Mouse (Mus musculus) stomach, embryonic 14.5 days (tissue): Measurements from ENCODE around the gene Rrp7a. TPM values are rescaled to one million over a fixed set of nuclear protein-coding genes. Genes with fewer than 3 reads are reported as not detected.

Experiments
- ATAC-seq: fragments of 200-750 bp; cut with Nextera tagmentation; 2 replicates; pipeline ENCODE4 v1.8.0; 2017; ENCODE audit warnings: low read depth, moderate TSS enrichment; ENCODE audit not compliant: insufficient number of reproducible peaks, insufficient read depth, low FRiP score
- H3K27ac ChIP-seq: fragments of 300-500 bp; sonication (generic); 2 replicates; pipeline ENCODE4 v1.5.1; 2014; ENCODE audit warnings: mild to moderate bottlenecking, low read length, moderate library complexity, mixed read lengths
- H3K27me3 ChIP-seq: fragments of 300-500 bp; sonication (generic); 2 replicates; pipeline ENCODE4 v1.6.1; 2014; ENCODE audit warnings: low read length, control low read depth, mixed read lengths; ENCODE audit not compliant: control insufficient read depth, insufficient read depth
- H3K36me3 ChIP-seq: fragments of 300-500 bp; sonication (generic); 2 replicates; pipeline ENCODE4 v1.6.1; 2014; ENCODE audit warnings: mild to moderate bottlenecking, control low read depth, low read length, moderate library complexity, mixed read lengths; ENCODE audit not compliant: control insufficient read depth, insufficient read depth
- H3K4me1 ChIP-seq: fragments of 300-500 bp; sonication (generic); 2 replicates; pipeline ENCODE4 v1.6.1; 2014; ENCODE audit warnings: low read length, control low read depth, mixed read lengths; ENCODE audit not compliant: control insufficient read depth, insufficient read depth
- H3K4me2 ChIP-seq: fragments of 300-500 bp; sonication (generic); replicated peaks from 2 replicates; pipeline ENCODE4 v1.6.1; 2014; ENCODE audit warnings: low read depth, low read length, control low read depth
- H3K4me3 ChIP-seq: fragments of 300-500 bp; sonication (generic); 2 replicates; pipeline ENCODE4 v1.5.1; 2014; ENCODE audit warnings: low read depth, low read length, control low read depth
- H3K9ac ChIP-seq: fragments of 300-500 bp; sonication (generic); replicated peaks from 2 replicates; pipeline ENCODE4 v1.6.1; 2014; ENCODE audit warnings: low read depth, mild to moderate bottlenecking, control low read depth, low read length, moderate library complexity, mixed read lengths
- H3K9me3 ChIP-seq: fragments of 300-500 bp; sonication (generic); 2 replicates; pipeline ENCODE4 v1.6.1; 2016; ENCODE audit warnings: low read depth, low read length, control low read depth; ENCODE audit not compliant: control insufficient read depth
- WGBS: fragments of 180-500 bp; shearing (Covaris S2); extraction: QIAGEN DNeasy Blood & Tissue Kit; methylation state at CpG from one replicate; pipeline ENCODE4 v1.1.7; 2014; 5-methylcytosine and 5-hydroxymethylcytosine counted together
- polyA plus RNA-seq: library from polyadenylated mRNA; unstranded; fragments of >200 nt; fragmentation: Nextera tagmentation; extraction: Ambion mirVana; gene quantifications from 2 replicates; pipeline ENCODE4 v1.2.1, GENCODE M21; 2014

The Rrp7a gene
- polyA plus RNA-seq, 1 experiment from 2014 or later = 45.9 TPM

GRCm38 (mm10) chr15:83075607-83076525, 46.7 kb downstream of the Rrp7a start:
- Histone ChIP-seq H3K9me3 (no peaks in the 10 kb centered on the region; the same call in 1 of the 2 replicates), H3K27me3 (no peaks in the 10 kb centered on the region), H3K4me1 (no peaks in the 10 kb centered on the region), H3K27ac (no peak overlapping the region), H3K36me3 (no peaks in the 10 kb centered on the region), H3K9ac (no peak overlapping the region), H3K4me3 (no peak overlapping the region), H3K4me2 (no peak overlapping the region)
- ATAC-seq = no peak
- 53% methylated on average over 27 of the region's 27 CpGs for WGBS

DNA sequence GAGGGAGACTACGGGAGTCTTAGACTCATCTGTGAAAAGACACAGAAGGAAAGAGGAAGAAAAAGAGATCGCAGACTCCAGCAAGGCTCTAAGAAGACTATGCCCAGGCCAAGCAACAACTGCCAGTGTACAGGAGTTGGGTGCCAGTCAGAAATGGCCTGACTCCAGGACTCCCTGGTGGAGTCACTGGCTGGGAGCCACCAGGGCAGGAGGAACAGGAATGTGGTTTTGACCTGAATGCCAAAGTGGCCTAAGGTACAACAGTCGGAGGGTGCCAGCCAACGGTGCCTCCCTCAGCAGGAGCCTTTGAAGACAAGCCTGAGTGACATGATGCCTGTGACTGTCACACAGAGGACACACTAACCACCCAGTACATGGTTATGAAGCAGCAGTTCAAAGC, 48.4 kb downstream of the Rrp7a start:
- H3K4me3 ChIP-seq = no peak overlapping the region
- no peaks in the 10 kb centered on the region for H3K36me3 ChIP-seq
- no peaks in the 10 kb centered on the region; the same call in 1 of the 2 replicates for H3K9me3 ChIP-seq
- H3K27me3 ChIP-seq = no peaks in the 10 kb centered on the region
- no peak for ATAC-seq
- no peak overlapping the region for H3K4me2 ChIP-seq
- H3K9ac ChIP-seq = no peak overlapping the region
- no peaks in the 10 kb centered on the region for H3K4me1 ChIP-seq
- no peak overlapping the region for H3K27ac ChIP-seq
- WGBS = 79% methylated on average over 4 of the region's 4 CpGs

DNA sequence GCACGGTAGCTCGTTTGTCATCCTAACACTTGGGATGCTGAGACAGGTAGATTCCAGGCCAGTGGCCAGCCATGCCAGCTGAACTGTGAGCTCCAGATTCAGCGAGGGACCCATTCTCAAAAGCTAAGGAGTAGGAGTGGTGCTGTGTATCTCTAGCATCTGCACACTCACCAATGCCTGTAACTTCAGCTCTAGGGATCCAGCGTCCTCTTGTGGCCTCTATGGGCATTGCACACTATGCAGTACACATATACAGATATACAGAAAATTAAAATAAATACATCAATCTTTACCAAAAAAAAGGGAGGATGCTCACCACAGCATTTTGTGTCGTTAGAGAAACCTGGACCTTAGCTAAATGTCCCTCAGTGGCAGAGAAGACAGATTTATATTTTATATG, 50.8 kb downstream of the Rrp7a start:
- Histone ChIP-seq H3K36me3 (no peaks in the 10 kb centered on the region), H3K4me3 (no peak overlapping the region), H3K27ac (no peak overlapping the region), H3K4me1 (no peaks in the 10 kb centered on the region), H3K9ac (no peak overlapping the region), H3K4me2 (no peak overlapping the region), H3K27me3 (no peaks in the 10 kb centered on the region), H3K9me3 (no peaks in the 10 kb centered on the region; the same call in 1 of the 2 replicates)
- ATAC-seq = no peak
- WGBS = 79% methylated on average over 5 of the region's 5 CpGs

DNA sequence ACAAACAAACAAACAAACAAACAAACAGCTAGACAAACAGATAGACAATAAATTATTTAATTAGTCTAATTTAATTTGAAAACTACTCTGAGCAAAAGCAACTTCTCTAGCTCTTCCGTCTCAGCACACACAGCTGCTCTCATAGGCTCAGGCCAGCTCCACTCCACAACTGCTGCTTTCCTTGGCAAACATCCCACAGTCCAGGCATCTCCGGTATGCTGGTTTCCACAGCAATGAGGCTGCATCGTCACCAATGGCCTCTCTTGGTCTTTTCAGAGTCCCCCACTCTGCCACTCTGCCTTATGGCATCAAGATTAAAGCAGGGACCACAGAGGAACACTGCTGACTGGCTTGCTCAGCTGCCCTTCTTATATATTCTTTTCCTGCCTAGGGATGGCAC, 51.7 kb downstream of the Rrp7a start:
- H3K36me3 ChIP-seq = no peaks in the 10 kb centered on the region
- no peaks in the 10 kb centered on the region for H3K27me3 ChIP-seq
- H3K27ac ChIP-seq = no peak overlapping the region
- no peaks in the 10 kb centered on the region for H3K4me1 ChIP-seq
- H3K9ac ChIP-seq = no peak overlapping the region
- H3K4me3 ChIP-seq = no peak overlapping the region
- 33% methylated on average over 3 of the region's 3 CpGs for WGBS
- no peaks in the 10 kb centered on the region; the same call in 1 of the 2 replicates for H3K9me3 ChIP-seq
- no peak for ATAC-seq
- no peak overlapping the region for H3K4me2 ChIP-seq

DNA sequence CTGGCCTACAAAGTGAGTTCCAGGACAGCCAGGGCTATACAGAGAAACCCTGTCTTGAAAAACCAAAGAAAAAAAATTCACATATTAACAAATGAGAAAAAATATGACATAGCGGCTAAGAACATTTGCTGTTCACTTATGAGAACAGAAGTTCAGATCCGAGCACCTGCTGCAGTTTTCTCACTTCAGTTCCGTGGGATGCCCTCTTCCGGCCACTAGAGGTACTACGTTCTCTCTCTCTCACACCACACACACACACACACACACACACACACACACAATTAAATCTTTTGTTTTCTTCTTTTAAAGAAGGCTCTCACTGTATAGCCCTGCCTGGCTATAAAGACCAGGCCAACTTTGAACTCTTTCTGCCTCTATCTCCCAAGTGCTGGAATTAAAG, 54.3 kb downstream of the Rrp7a start:
- Histone ChIP-seq H3K27me3 (no peaks in the 10 kb centered on the region), H3K4me3 (no peak overlapping the region), H3K27ac (no peak overlapping the region), H3K4me2 (no peak overlapping the region), H3K36me3 (no peaks in the 10 kb centered on the region), H3K9ac (no peak overlapping the region), H3K9me3 (no peaks in the 10 kb centered on the region; the same call in 1 of the 2 replicates), H3K4me1 (no peaks in the 10 kb centered on the region)
- 93% methylated on average over 5 of the region's 5 CpGs for WGBS
- ATAC-seq = no peak

GRCm38 (mm10) chr15:83065543-83065942, 57.1 kb downstream of the Rrp7a start:
- no peaks in the 10 kb centered on the region for H3K4me1 ChIP-seq
- H3K9ac ChIP-seq = no peak overlapping the region
- no peaks in the 10 kb centered on the region for H3K27me3 ChIP-seq
- H3K4me3 ChIP-seq = no peak overlapping the region
- H3K36me3 ChIP-seq = no peaks in the 10 kb centered on the region
- ATAC-seq = no peak
- no peak overlapping the region for H3K27ac ChIP-seq
- 56% methylated on average over 4 of the region's 4 CpGs for WGBS
- no peaks in the 10 kb centered on the region for H3K9me3 ChIP-seq
- H3K4me2 ChIP-seq = no peak overlapping the region

Other genes with a start within 250 kb of the Rrp7a start
- 15.0 and 15.5 TPM in 2 replicates for gene Tcf20, start 134.9 kb downstream of the Rrp7a start, polyA plus RNA-seq
- gene Nfam1, start 89.5 kb downstream of the Rrp7a start, polyA plus RNA-seq = 2.5 and 2.8 TPM in 2 replicates
- gene Serhl, start 33.3 kb downstream of the Rrp7a start, polyA plus RNA-seq = 58.9 and 61.7 TPM in 2 replicates
- 158 and 161 TPM in 2 replicates for gene Poldip3, start 26.6 kb upstream of the Rrp7a start, polyA plus RNA-seq
- gene Cyb5r3, start 49.8 kb upstream of the Rrp7a start, polyA plus RNA-seq = 207 and 214 TPM in 2 replicates
- gene A4galt, start 129.0 kb upstream of the Rrp7a start, polyA plus RNA-seq = 9.6 and 13.4 TPM in 2 replicates
- gene Arfgap3, start 227.4 kb upstream of the Rrp7a start, polyA plus RNA-seq = 59.1 and 60.8 TPM in 2 replicates